Mouse (Mus musculus) liver, postnatal 0 days (tissue): Measurements from ENCODE around the gene Ltbp1.

Experiments
- CTCF ChIP-seq: sonication (generic); IDR thresholded peaks from 2 replicates; pipeline ENCODE4 v1.5.1; 2016; ENCODE audit warnings: antibody characterized with exemption, low read depth
- EP300 ChIP-seq: IDR thresholded peaks from 2 replicates; pipeline ENCODE4 v1.6.1; 2016; ENCODE audit warnings: antibody characterized with exemption, low read depth, mild to moderate bottlenecking

GRCm38 (mm10) chr17:75071749-75072148, 66.4 kb downstream of the Ltbp1 start:
- TF ChIP-seq CTCF (no peak), EP300 (no peak)
